In the genomic region with DNA sequence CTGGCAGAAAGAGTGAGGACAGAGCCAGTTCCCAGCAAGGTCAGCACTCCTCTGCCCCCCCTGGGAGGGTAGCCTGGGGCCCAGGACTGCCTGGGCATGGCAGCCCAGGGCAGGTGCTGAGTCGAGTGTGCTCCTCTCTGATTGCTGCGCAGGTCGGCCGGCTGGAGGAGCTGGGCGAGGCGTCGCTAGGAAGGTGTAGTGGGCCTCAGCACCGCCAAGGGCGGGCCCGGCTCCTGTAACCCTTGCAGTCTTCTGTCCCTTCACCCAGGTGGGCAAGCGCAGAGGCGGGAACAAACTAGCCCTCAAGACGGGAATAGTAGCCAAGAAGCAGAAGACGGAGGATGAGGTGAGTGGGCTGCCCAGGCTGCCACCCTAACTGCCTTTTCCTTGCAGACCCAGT, we compare ENCODE assay signal across 11 mouse cellular contexts. TPM values are rescaled to one million over a fixed set of nuclear protein-coding genes. Genes with fewer than 3 reads are reported as not detected.
A peak's percentile ranks its signal among the peaks of the same experiment; 100 is the strongest.
DNase-seq lines count a peak whose midpoint lies in the region; ATAC-seq and TF ChIP-seq lines count a peak whose summit lies in the region.
"Had no signal": no experiment of that assay in that cellular context is flagged by ENCODE, and none has a peak within 500 bp of the region (broad histone marks: within the 10 kb centered on the region; RNA-seq: fewer than 3 reads in every experiment).

No protein-coding gene starts in this region.

- H3K4me2 ChIP-seq in kidney, embryonic 15.5 days = peak overlapping the region; percentile 85
- H3K4me2 ChIP-seq in embryonic facial prominence, embryonic 15.5 days (replicated peaks) = no peak overlapping the region
- H3K4me2 ChIP-seq in hindbrain, embryonic 14.5 days (replicated peaks) = peak overlapping the region; percentile 86
- H3K4me2 ChIP-seq in midbrain, embryonic 15.5 days = no peak overlapping the region; the same call in 1 of the 2 replicates

- no peaks in the 10 kb centered on the region for H3K9me3 ChIP-seq in kidney, embryonic 15.5 days (replicated peaks)
- no peaks in the 10 kb centered on the region for H3K9me3 ChIP-seq in embryonic facial prominence, embryonic 15.5 days (replicated peaks)
- no peaks in the 10 kb centered on the region for H3K9me3 ChIP-seq in hindbrain, embryonic 14.5 days (ENCODE audit: control insufficient read depth, low read length)
- H3K9me3 ChIP-seq in midbrain, embryonic 15.5 days = no peaks in the 10 kb centered on the region

- H3K27ac ChIP-seq in kidney, embryonic 15.5 days = no peak overlapping the region
- no peak overlapping the region for H3K27ac ChIP-seq in embryonic facial prominence, embryonic 15.5 days (replicated peaks)
- H3K27ac ChIP-seq in hindbrain, embryonic 14.5 days = no peak overlapping the region
- no peak overlapping the region for H3K27ac ChIP-seq in midbrain, embryonic 15.5 days
- no peak overlapping the region; the same call in 1 of the 2 replicates for H3K27ac ChIP-seq in left cerebral cortex, adult 2 months

- H3K27me3 ChIP-seq in kidney, embryonic 15.5 days = no peaks in the 10 kb centered on the region
- no peaks in the 10 kb centered on the region for H3K27me3 ChIP-seq in embryonic facial prominence, embryonic 15.5 days
- H3K27me3 ChIP-seq in hindbrain, embryonic 14.5 days (ENCODE audit: control insufficient read depth, insufficient read depth, low read length) = no peaks in the 10 kb centered on the region
- no peaks in the 10 kb centered on the region for H3K27me3 ChIP-seq in midbrain, embryonic 15.5 days (replicated peaks)
- H3K27me3 ChIP-seq: Patski had no signal

- no peak for ATAC-seq in kidney, embryonic 15.5 days (replicated peaks; ENCODE audit: low FRiP score)
- ATAC-seq in embryonic facial prominence, embryonic 15.5 days (ENCODE audit: insufficient number of reproducible peaks, low FRiP score, low TSS enrichment, low read depth) = no peak
- no peak for ATAC-seq in hindbrain, embryonic 14.5 days (ENCODE audit: low FRiP score)
- no peak for ATAC-seq in midbrain, embryonic 15.5 days (replicated peaks)
- ATAC-seq: Patski had no signal

- TF ChIP-seq CTCF in left cerebral cortex, adult 2 months (IDR thresholded peaks at IDR 0.05) = no peak

- intact Hi-C loops in left cerebral cortex, adult 2 months (cut with DNase I) = loop anchor here (5.0 kb wide), 2 partner anchors 43 to 52 kb away; partner anchors contain the start of genes Dhps and Junb

- peaks cover 37% of the 10 kb centered on the region for H3K4me1 ChIP-seq in kidney, embryonic 15.5 days
- peaks cover 31% of the 10 kb centered on the region for H3K4me1 ChIP-seq in embryonic facial prominence, embryonic 15.5 days
- H3K4me1 ChIP-seq in hindbrain, embryonic 14.5 days (replicated peaks; ENCODE audit: control insufficient read depth, insufficient read depth, low read length) = peaks cover 28% of the 10 kb centered on the region
- H3K4me1 ChIP-seq in midbrain, embryonic 15.5 days = peaks cover 32% of the 10 kb centered on the region

- WGBS in kidney, embryonic 15.5 days = 90% methylated on average over 14 of the region's 14 CpGs
- 85% methylated on average over 14 of the region's 14 CpGs for WGBS in embryonic facial prominence, embryonic 15.5 days
- 92% methylated on average over 14 of the region's 14 CpGs for WGBS in hindbrain, embryonic 14.5 days
- WGBS in midbrain, embryonic 15.5 days = 92% methylated on average over 14 of the region's 14 CpGs

- H3K4me3 ChIP-seq in kidney, embryonic 15.5 days (replicated peaks) = peak overlapping the region; percentile 99; the same call in 1 of the 2 replicates
- peak overlapping the region; percentile 98; the same call in 1 of the 2 replicates for H3K4me3 ChIP-seq in embryonic facial prominence, embryonic 15.5 days (replicated peaks)
- no peak overlapping the region for H3K4me3 ChIP-seq in hindbrain, embryonic 14.5 days (replicated peaks; ENCODE audit: low read length)
- H3K4me3 ChIP-seq in midbrain, embryonic 15.5 days = 0 out of 2 replicates have a peak overlapping the region, but pooled peaks have one; percentile 93
- no peak overlapping the region for H3K4me3 ChIP-seq in left cerebral cortex, adult 2 months

- H3K36me3 ChIP-seq in kidney, embryonic 15.5 days = peaks cover 49% of the 10 kb centered on the region
- peaks cover 46% of the 10 kb centered on the region for H3K36me3 ChIP-seq in embryonic facial prominence, embryonic 15.5 days
- H3K36me3 ChIP-seq in hindbrain, embryonic 14.5 days (replicated peaks; ENCODE audit: control insufficient read depth, insufficient read depth) = peaks cover 38% of the 10 kb centered on the region
- H3K36me3 ChIP-seq in midbrain, embryonic 15.5 days (replicated peaks) = peaks cover 29% of the 10 kb centered on the region

- no peak for DNase-seq in kidney, adult 11 months
- no peak for DNase-seq in hindbrain, embryonic 14.5 days (ENCODE audit: low spot score)
- no peak for DNase-seq in left cerebral cortex, adult 2 months (ENCODE audit: extremely low spot score in 1 of 2, low spot score in 2 of 2)
- DNase-seq in kidney, postnatal 4 days = no peak
- DNase-seq in urinary bladder, postnatal 36 days (ENCODE audit: low spot score in 2 of 2) = no peak

- H3K9ac ChIP-seq in kidney, embryonic 15.5 days = peak overlapping the region; percentile 99; the same call in 1 of the 2 replicates
- no peak overlapping the region for H3K9ac ChIP-seq in embryonic facial prominence, embryonic 15.5 days
- peak overlapping the region; percentile 100; the same call in 1 of the 2 replicates for H3K9ac ChIP-seq in hindbrain, embryonic 14.5 days
- peak overlapping the region; percentile 96; the same call in 1 of the 2 replicates for H3K9ac ChIP-seq in midbrain, embryonic 15.5 days

RNA-seq across cellular contexts. Expression of gene Trir, which starts 2.6 kb away (rescaled TPM):
- polyA plus RNA-seq in kidney, embryonic 15.5 days (2015; fragmentation: Nextera tagmentation; extraction: Ambion mirVana) = 119 and 120 TPM in 2 replicates
- polyA plus RNA-seq in embryonic facial prominence, embryonic 15.5 days (2015; fragmentation: Nextera tagmentation; extraction: Ambion mirVana) = 114 and 117 TPM in 2 replicates
- polyA plus RNA-seq in hindbrain, embryonic 14.5 days (2014; fragmentation: Nextera tagmentation; extraction: Ambion mirVana) = 162 and 165 TPM in 2 replicates
- 121 and 124 TPM in 2 replicates for polyA plus RNA-seq in midbrain, embryonic 15.5 days (2015; fragmentation: Nextera tagmentation; extraction: Ambion mirVana)
- 100 to 1,000 TPM; 124 to 132 TPM for total RNA-seq in left cerebral cortex, adult 2 months (2021)

RNA-seq across cellular contexts. Expression of gene Asna1, which starts 4.2 kb away (rescaled TPM):
- polyA plus RNA-seq in kidney, embryonic 15.5 days (2015; fragmentation: Nextera tagmentation; extraction: Ambion mirVana) = 133 and 143 TPM in 2 replicates
- 117 and 119 TPM in 2 replicates for polyA plus RNA-seq in embryonic facial prominence, embryonic 15.5 days (2015; fragmentation: Nextera tagmentation; extraction: Ambion mirVana)
- polyA plus RNA-seq in hindbrain, embryonic 14.5 days (2014; fragmentation: Nextera tagmentation; extraction: Ambion mirVana) = 121 and 137 TPM in 2 replicates
- polyA plus RNA-seq in midbrain, embryonic 15.5 days (2015; fragmentation: Nextera tagmentation; extraction: Ambion mirVana) = 146 and 159 TPM in 2 replicates
- total RNA-seq in left cerebral cortex, adult 2 months (2021) = 100 to 1,000 TPM; 122 to 124 TPM

RNA-seq across cellular contexts. Expression of gene Tnpo2, which starts 7.4 kb away (rescaled TPM):
- polyA plus RNA-seq in kidney, embryonic 15.5 days (2015; fragmentation: Nextera tagmentation; extraction: Ambion mirVana) = 25.8 and 30.0 TPM in 2 replicates
- 31.4 and 32.9 TPM in 2 replicates for polyA plus RNA-seq in embryonic facial prominence, embryonic 15.5 days (2015; fragmentation: Nextera tagmentation; extraction: Ambion mirVana)
- polyA plus RNA-seq in hindbrain, embryonic 14.5 days (2014; fragmentation: Nextera tagmentation; extraction: Ambion mirVana) = 42.4 and 46.4 TPM in 2 replicates
- polyA plus RNA-seq in midbrain, embryonic 15.5 days (2015; fragmentation: Nextera tagmentation; extraction: Ambion mirVana) = 64.2 and 71.0 TPM in 2 replicates
- total RNA-seq in left cerebral cortex, adult 2 months (2021) = 100 to 1,000 TPM; 146 to 163 TPM

RNA-seq across cellular contexts. Expression of gene Best2, which starts 14.9 kb away (rescaled TPM):
- 0.10 TPM in 1 of 2 replicates, not detected in the other for polyA plus RNA-seq in kidney, embryonic 15.5 days (2015; fragmentation: Nextera tagmentation; extraction: Ambion mirVana)
- polyA plus RNA-seq in embryonic facial prominence, embryonic 15.5 days (2015; fragmentation: Nextera tagmentation; extraction: Ambion mirVana) = 0.93 and 2.0 TPM in 2 replicates
- polyA plus RNA-seq in hindbrain, embryonic 14.5 days (2014; fragmentation: Nextera tagmentation; extraction: Ambion mirVana) = not detected in 2 replicates
- not detected in 2 replicates for polyA plus RNA-seq in midbrain, embryonic 15.5 days (2015; fragmentation: Nextera tagmentation; extraction: Ambion mirVana)
- not detected for total RNA-seq in left cerebral cortex, adult 2 months (2021)
- total RNA-seq: left cerebral cortex, postnatal 25 days; neutrophil, adult 5-6 weeks had no signal

RNA-seq across cellular contexts. Expression of gene Fbxw9, which starts 30.6 kb away (rescaled TPM):
- 28.9 and 32.1 TPM in 2 replicates for polyA plus RNA-seq in kidney, embryonic 15.5 days (2015; fragmentation: Nextera tagmentation; extraction: Ambion mirVana)
- polyA plus RNA-seq in embryonic facial prominence, embryonic 15.5 days (2015; fragmentation: Nextera tagmentation; extraction: Ambion mirVana) = 32.6 and 37.4 TPM in 2 replicates
- 63.0 and 68.9 TPM in 2 replicates for polyA plus RNA-seq in hindbrain, embryonic 14.5 days (2014; fragmentation: Nextera tagmentation; extraction: Ambion mirVana)
- polyA plus RNA-seq in midbrain, embryonic 15.5 days (2015; fragmentation: Nextera tagmentation; extraction: Ambion mirVana) = 84.5 and 86.2 TPM in 2 replicates
- total RNA-seq in left cerebral cortex, adult 2 months (2021) = 10 to 100 TPM; 21.5 to 25.5 TPM

Comparison
In these comparisons a context has a peak if more than half of its experiments do, and no peak if none do; other contexts are left out.
1. H3K4me2 ChIP-seq: peak in kidney, embryonic 15.5 days (single experiment) and hindbrain, embryonic 14.5 days (single experiment); none in embryonic facial prominence, embryonic 15.5 days (single experiment) and midbrain, embryonic 15.5 days (single experiment).
2. H3K4me3 ChIP-seq: peak in kidney, embryonic 15.5 days (single experiment), embryonic facial prominence, embryonic 15.5 days (single experiment) and midbrain, embryonic 15.5 days (single experiment); none in hindbrain, embryonic 14.5 days (single experiment) and left cerebral cortex, adult 2 months (single experiment).